Mouse (Mus musculus): ENCODE data around the gene Ccnf. TPM values are rescaled to one million over a fixed set of nuclear protein-coding genes. Genes with fewer than 3 reads are reported as not detected.

Gene Ccnf
- polyA plus RNA-seq (2015; fragmentation: Nextera tagmentation; extraction: Ambion mirVana): 8.0 and 9.4 TPM in 2 replicates

GRCm38 (mm10) chr17:24251320-24252069 is at the start of gene Ccnf:
TSS of gene Ccnf (minus strand) at chr17:24251484.

GRCm38 (mm10) chr17:24220435-24221411 is 30.6 kb downstream of the Ccnf start, which contains the start of gene Tedc2:
TSS of gene Tedc2 (minus strand) at chr17:24220851.

GRCm38 (mm10) chr17:24209043-24209915 is 42.0 kb downstream of the Ccnf start, which contains the start of gene Ntn3:
TSS of gene Ntn3 (minus strand) at chr17:24209531.

GRCm38 (mm10) chr17:24205284-24205888 is 45.9 kb downstream of the Ccnf start, which contains the start of gene Tbc1d24:
TSS of gene Tbc1d24 (minus strand) at chr17:24205562.

Small RNA genes within 50 kb of the gene (microRNA-seq; reads per million reads assigned to microRNA genes)
- 0.21 to 0.71 reads per million in 2 experiments for gene Mir5134
- 0 to 0.30 reads per million in 2 experiments for gene Mir6965

Other genes with a start within 250 kb of the Ccnf start
- gene Prss27, start 213.3 kb downstream of the Ccnf start, polyA plus RNA-seq (2015; fragmentation: Nextera tagmentation; extraction: Ambion mirVana): 0.13 TPM in 1 of 2 replicates, not detected in the other
- 26.5 and 30.3 TPM in 2 replicates for gene Kctd5, start 178.0 kb downstream of the Ccnf start, polyA plus RNA-seq (2015; fragmentation: Nextera tagmentation; extraction: Ambion mirVana)
- 46.0 and 57.2 TPM in 2 replicates for gene Pdpk1, start 100.6 kb downstream of the Ccnf start, polyA plus RNA-seq (2015; fragmentation: Nextera tagmentation; extraction: Ambion mirVana)
- 20.6 and 22.1 TPM in 2 replicates for gene Amdhd2, start 87.7 kb downstream of the Ccnf start, polyA plus RNA-seq (2015; fragmentation: Nextera tagmentation; extraction: Ambion mirVana)
- 366 and 377 TPM in 2 replicates for gene Atp6v0c, start 81.8 kb downstream of the Ccnf start, polyA plus RNA-seq (2015; fragmentation: Nextera tagmentation; extraction: Ambion mirVana)
- 2.4 and 3.2 TPM in 2 replicates for gene Tbc1d24, start 45.9 kb downstream of the Ccnf start, polyA plus RNA-seq (2015; fragmentation: Nextera tagmentation; extraction: Ambion mirVana)
- 1.9 and 2.1 TPM in 2 replicates for gene Ntn3, start 42.0 kb downstream of the Ccnf start, polyA plus RNA-seq (2015; fragmentation: Nextera tagmentation; extraction: Ambion mirVana)
- gene Tedc2, start 30.6 kb downstream of the Ccnf start, polyA plus RNA-seq (2015; fragmentation: Nextera tagmentation; extraction: Ambion mirVana): 3.7 and 4.5 TPM in 2 replicates
- not detected in 2 replicates for gene Abca17, start 99.6 kb upstream of the Ccnf start, polyA plus RNA-seq (2015; fragmentation: Nextera tagmentation; extraction: Ambion mirVana)
- 4.2 and 5.4 TPM in 2 replicates for gene Abca3, start 100.5 kb upstream of the Ccnf start, polyA plus RNA-seq (2015; fragmentation: Nextera tagmentation; extraction: Ambion mirVana)
- gene Rnps1, start 163.1 kb upstream of the Ccnf start, polyA plus RNA-seq (2015; fragmentation: Nextera tagmentation; extraction: Ambion mirVana): 110 and 113 TPM in 2 replicates
- gene Eci1, start 175.2 kb upstream of the Ccnf start, polyA plus RNA-seq (2015; fragmentation: Nextera tagmentation; extraction: Ambion mirVana): 213 and 235 TPM in 2 replicates
- gene Dnase1l2, start 191.6 kb upstream of the Ccnf start, polyA plus RNA-seq (2015; fragmentation: Nextera tagmentation; extraction: Ambion mirVana): 0.87 and 2.3 TPM in 2 replicates
- 13.3 and 13.6 TPM in 2 replicates for gene E4f1, start 218.8 kb upstream of the Ccnf start, polyA plus RNA-seq (2015; fragmentation: Nextera tagmentation; extraction: Ambion mirVana)
- gene Pgp, start 218.9 kb upstream of the Ccnf start, polyA plus RNA-seq (2015; fragmentation: Nextera tagmentation; extraction: Ambion mirVana): 56.2 and 57.5 TPM in 2 replicates
- 0.40 TPM in 1 of 2 replicates, not detected in the other for gene Bricd5, start 222.4 kb upstream of the Ccnf start, polyA plus RNA-seq (2015; fragmentation: Nextera tagmentation; extraction: Ambion mirVana)
- 8.4 and 8.8 TPM in 2 replicates for gene Mlst8, start 227.6 kb upstream of the Ccnf start, polyA plus RNA-seq (2015; fragmentation: Nextera tagmentation; extraction: Ambion mirVana)
- gene Caskin1, start 237.1 kb upstream of the Ccnf start, polyA plus RNA-seq (2015; fragmentation: Nextera tagmentation; extraction: Ambion mirVana): 0.29 and 0.34 TPM in 2 replicates